Mouse (Mus musculus) pancreas, adult 10 weeks (tissue): ENCODE results near the gene Slc35e4. TPM values are rescaled to one million over a fixed set of nuclear protein-coding genes. Genes with fewer than 3 reads are reported as not detected.

ENCODE experiments used
- polyA plus RNA-seq: library from polyadenylated mRNA; stranded (reverse); fragments of 350-450 nt; fragmentation: Illumina TruSeq; extraction: RNeasy Lipid Tissue Mini Kit (QIAGEN cat#74804); gene quantifications from one replicate; pipeline ENCODE4 v1.2.3, GENCODE M21; 2015; ENCODE audit warnings: low read depth, low replicate concordance; ENCODE audit not compliant: insufficient read depth

The Slc35e4 gene
- polyA plus RNA-seq = 1.6 TPM

GRCm38 (mm10) chr11:3914109-3914840 is at the start of gene Slc35e4:
Gene Slc35e4 (minus strand): TSS chr11:3914664.

GRCm38 (mm10) chr11:3963610-3964415 is 49.3 kb upstream of the Slc35e4 start, which contains the start of gene Pes1:
Gene Pes1 (plus strand): TSS chr11:3963975.

DNA sequence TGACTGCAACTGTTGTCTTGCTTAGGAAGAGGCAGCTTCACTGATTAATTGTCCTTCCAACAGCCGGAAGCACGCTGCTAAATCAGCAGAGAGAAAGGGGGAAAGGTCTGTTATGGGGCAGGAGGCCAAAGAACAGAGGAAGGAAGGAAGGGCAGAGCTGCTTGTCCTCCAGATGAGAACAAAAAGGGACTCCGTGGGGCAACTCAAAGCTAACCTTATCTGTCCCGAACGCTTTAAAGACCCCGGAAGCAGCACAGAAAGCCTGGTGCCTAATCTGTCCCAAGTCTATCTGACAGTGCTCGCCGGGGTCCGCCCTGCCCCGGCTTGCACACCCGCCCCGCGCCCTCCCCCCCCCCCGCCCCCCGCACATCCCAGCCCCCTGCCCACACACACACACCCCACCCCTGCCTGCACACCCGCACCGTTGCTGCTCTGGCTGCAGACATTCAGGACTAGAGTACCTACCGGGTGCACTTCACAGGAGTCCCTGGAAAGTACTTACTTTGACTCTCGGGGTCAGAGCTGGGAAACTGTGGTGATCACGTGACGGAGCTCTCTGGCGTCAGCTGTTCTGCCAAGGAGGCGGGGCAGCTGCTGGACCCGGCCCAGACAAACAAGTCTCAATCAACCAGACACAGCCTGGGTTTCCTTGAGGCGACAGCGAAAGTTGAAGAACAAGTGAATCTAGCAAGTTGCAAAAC is 17.2 kb upstream of the Slc35e4 start, which contains the start of gene Tcn2:
Gene Tcn2 (minus strand): TSS at position 649 of the 701 bp plus-strand sequence.

DNA sequence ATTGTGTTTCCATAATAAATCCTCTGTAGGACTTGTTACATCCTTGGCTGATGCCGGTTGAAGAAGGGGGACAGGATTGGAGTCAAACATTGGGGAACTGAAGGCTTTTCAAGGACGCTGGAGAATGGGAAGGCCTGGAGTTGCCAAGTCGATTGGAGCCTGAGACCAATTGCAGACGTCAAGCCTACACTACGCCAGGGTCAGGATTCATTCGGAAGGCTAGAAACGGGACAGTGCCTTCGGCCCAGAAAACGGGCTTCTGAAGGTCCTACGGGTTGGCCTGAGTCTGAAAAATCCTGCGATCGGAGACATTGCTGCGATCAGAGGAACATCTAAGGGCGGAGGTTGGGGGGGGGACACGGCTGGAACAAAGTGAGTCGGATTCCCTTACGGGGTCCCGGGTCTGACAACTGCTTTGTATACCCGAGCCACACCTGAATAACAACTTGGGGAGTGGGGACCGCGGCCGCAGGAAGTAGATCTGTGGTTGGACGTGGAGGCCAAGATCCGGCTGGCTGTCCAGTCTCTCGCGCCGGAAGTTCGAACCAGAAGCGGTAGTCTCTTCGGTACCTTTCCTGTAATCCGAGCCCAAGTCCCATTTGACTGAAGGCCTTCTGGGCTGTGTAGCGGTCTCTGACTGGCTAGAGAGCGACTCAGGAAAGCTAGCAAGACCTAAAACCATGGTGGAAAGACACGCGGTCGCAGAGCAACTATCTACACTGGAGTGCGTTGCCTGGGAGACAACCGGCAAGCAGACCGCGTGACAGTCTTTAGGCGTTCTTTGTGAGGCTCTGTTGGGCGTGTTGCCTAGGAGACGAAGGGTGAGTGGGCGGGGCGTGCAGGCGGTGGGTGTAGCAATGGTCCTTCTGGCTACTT is 19.8 kb downstream of the Slc35e4 start, which contains the start of the genes 4921536K21Rik and Dusp18:
Gene 4921536K21Rik (minus strand): TSS at position 693 of the 876 bp plus-strand sequence.
Gene Dusp18 (plus strand): TSS at position 835 of the 876 bp plus-strand sequence.

DNA sequence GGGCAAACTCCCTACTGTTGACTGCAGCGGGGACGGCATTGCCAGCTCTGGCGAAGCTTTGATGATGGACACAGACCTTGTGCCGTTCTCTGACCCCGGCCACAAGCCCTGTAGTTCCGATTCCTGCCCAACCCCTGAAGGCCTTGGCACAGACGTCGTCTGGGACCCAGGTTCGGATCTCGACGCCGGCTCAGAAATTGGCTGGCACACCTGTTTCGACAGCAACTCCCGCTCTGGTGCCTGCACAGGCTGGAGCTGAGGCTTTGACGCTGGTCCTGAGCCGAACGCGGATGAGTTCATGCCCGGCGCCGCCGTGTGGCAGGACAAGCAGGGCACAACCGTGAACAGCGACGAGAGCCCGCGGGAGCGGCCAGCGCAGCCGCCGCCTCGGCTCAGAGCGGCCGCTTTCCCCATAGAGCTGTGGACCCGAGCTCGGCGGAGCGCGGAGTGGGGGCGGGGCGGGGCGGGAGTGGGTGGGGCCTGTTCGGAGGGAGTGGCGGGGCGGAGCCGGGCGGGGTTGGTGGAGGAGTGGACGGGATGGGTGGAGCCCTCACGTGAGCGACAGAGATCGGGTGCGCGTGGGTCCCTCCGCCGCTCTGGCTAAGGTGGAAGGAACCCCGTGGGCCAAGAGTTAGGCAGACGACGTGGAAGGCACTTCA is 50.9 kb downstream of the Slc35e4 start, which contains the start of gene Osbp2:
Gene Osbp2 (minus strand): TSS at position 450 of the 659 bp plus-strand sequence.

Other genes with a start within 250 kb of the Slc35e4 start
- 0.78 TPM for gene Osbp2, start 50.8 kb downstream of the Slc35e4 start, polyA plus RNA-seq
- gene 4921536K21Rik, start 19.6 kb downstream of the Slc35e4 start, polyA plus RNA-seq = not detected
- 1.1 TPM for gene Dusp18, start 19.4 kb downstream of the Slc35e4 start, polyA plus RNA-seq
- 27.4 TPM for gene Tcn2, start 17.5 kb upstream of the Slc35e4 start, polyA plus RNA-seq
- gene Pes1, start 49.3 kb upstream of the Slc35e4 start, polyA plus RNA-seq = 8.3 TPM
- gene 4930556J24Rik, start 62.1 kb upstream of the Slc35e4 start, polyA plus RNA-seq = not detected
- 2.3 TPM for gene Gal3st1, start 69.0 kb upstream of the Slc35e4 start, polyA plus RNA-seq
- 2.7 TPM for gene Sec14l4, start 116.8 kb upstream of the Slc35e4 start, polyA plus RNA-seq
- not detected for gene Sec14l3, start 150.2 kb upstream of the Slc35e4 start, polyA plus RNA-seq
- gene Mtfp1, start 180.8 kb upstream of the Slc35e4 start, polyA plus RNA-seq = 2.8 TPM
- gene Sec14l2, start 208.8 kb upstream of the Slc35e4 start, polyA plus RNA-seq = 0.92 TPM
- 11.9 TPM for gene Rnf215, start 220.5 kb upstream of the Slc35e4 start, polyA plus RNA-seq
- gene Ccdc157, start 245.6 kb upstream of the Slc35e4 start, polyA plus RNA-seq = 5.4 TPM
- 7.4 TPM for gene Sf3a1, start 245.7 kb upstream of the Slc35e4 start, polyA plus RNA-seq